Mouse (Mus musculus) E14TG2a.4 (cell line): ENCODE data around the gene Npc1l1.
A peak's percentile ranks its signal among the peaks of the same experiment; 100 is the strongest.

Experiments used
- H3K27me3 ChIP-seq: 2 replicates; pipeline ENCODE4 v1.6.1; 2014; ENCODE audit warnings: low read length, control low read depth; ENCODE audit not compliant: insufficient read depth
- H3K36me3 ChIP-seq: 2 replicates; pipeline ENCODE4 v1.6.1; 2014; ENCODE audit warnings: low read length, control low read depth; ENCODE audit not compliant: insufficient read depth
- H3K4me1 ChIP-seq: replicated peaks from 2 replicates; pipeline ENCODE4 v1.6.1; 2014; ENCODE audit warnings: low read depth, low read length, control low read depth
- H3K4me3 ChIP-seq: replicated peaks from 2 replicates; pipeline ENCODE4 v1.5.1; 2014; ENCODE audit warnings: mild to moderate bottlenecking, low read length
- H3K9me3 ChIP-seq: 2 replicates; pipeline ENCODE4 v1.6.1; 2014; ENCODE audit warnings: low read length, control low read depth
- CTCF ChIP-seq: conservative IDR thresholded peaks from 2 replicates; pipeline ENCODE4 v1.5.1; 2014; ENCODE audit warnings: low read length
- NANOG ChIP-seq: IDR thresholded peaks from 2 replicates; pipeline ENCODE4 v1.6.1; 2014; ENCODE audit warnings: borderline replicate concordance, low read length, mixed read lengths
- POU5F1 ChIP-seq: IDR thresholded peaks from 2 replicates; pipeline ENCODE4 v1.6.1; 2014; ENCODE audit warnings: low read length, borderline replicate concordance

The Npc1l1 gene

DNA sequence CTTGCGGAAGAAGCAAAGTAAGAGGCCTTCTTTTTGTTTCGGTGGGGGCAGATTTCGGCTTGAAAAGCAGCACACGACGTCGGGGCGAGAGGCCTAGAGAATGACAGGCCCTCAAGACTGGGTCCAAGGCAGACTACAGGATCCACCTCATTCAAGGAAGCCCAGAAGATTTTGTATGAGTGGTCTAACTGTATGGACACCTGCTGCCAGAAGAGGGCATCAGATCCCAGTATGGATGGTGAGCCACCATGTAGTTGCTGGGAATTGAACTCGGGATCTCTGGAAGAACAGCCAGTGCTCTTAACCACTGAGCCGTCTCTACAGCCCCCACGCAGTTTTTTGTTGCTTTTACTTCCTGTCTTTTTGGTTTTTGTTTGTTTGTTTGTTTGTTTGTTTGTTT, 7.8 kb downstream of the Npc1l1 start:
- peak; percentile 11; the same call in 1 of the 2 replicates for TF ChIP-seq CTCF
- no peak for TF ChIP-seq POU5F1
- peaks cover 11% of the 10 kb centered on the region; the same call in 1 of the 2 replicates for H3K4me1 ChIP-seq
- no peaks in the 10 kb centered on the region for H3K9me3 ChIP-seq
- no peaks in the 10 kb centered on the region for H3K36me3 ChIP-seq
- no peak overlapping the region for H3K4me3 ChIP-seq
- H3K27me3 ChIP-seq = peaks cover 21% of the 10 kb centered on the region

DNA sequence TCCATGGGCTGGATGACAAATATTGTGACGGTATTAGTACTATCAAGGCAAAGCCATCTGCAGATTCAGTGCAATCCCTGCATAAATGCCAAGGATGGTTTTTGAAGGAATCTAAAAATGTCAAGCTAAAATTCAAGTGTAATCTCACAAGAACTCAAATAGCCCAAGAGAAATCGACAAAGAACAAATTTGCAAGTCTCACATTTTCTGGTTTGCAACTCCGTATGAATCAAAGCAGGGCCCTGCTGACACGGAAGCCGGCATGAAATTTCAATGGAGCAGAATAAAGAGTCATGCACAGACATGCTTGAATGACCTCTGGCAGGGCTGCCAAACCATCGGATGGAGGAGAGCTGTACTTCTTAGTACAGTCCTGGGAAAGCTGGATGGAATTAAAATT, 10.0 kb downstream of the Npc1l1 start:
- Histone ChIP-seq H3K4me1 (peaks cover 7% of the 10 kb centered on the region; the same call in 1 of the 2 replicates), H3K36me3 (no peaks in the 10 kb centered on the region), H3K9me3 (no peaks in the 10 kb centered on the region), H3K27me3 (peaks cover 8% of the 10 kb centered on the region; the same call in 1 of the 2 replicates), H3K4me3 (no peak overlapping the region)
- TF ChIP-seq NANOG (no peak), POU5F1 (no peak), CTCF (no peak)

DNA sequence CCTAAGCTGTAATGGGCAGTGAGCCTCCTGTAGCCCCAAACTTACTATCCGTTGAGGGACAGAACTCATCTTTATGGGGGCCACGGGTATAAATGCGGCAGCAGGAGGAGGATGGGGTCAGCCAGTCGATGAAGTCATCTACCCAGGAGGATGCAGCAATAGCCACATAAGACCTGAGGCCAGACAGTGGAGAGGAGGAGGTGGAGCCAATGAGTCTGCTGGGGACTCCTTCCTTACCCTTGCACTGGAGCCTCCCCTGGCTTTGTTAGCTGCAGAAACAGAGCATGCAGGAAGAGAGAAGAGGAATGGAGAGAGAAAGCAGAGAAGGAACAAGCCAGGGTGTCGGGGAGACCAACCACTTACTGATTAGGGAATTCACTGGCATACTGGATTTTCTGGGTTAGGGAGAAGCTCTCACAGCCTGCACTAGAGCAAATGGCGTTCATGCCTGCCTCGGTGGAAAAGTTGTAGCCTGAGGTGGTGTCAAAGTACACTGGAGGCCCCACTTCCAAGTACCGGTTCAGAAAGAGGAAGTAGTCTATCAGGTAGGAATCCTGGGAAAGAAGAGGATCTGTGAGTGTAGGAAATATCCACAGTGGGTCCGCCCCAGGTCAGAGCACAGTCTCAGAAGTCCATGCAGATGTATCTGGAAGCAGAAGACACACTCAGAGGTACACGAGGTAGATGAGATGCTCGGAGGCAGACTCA, 11.6 kb downstream of the Npc1l1 start:
- no peak for TF ChIP-seq POU5F1

DNA sequence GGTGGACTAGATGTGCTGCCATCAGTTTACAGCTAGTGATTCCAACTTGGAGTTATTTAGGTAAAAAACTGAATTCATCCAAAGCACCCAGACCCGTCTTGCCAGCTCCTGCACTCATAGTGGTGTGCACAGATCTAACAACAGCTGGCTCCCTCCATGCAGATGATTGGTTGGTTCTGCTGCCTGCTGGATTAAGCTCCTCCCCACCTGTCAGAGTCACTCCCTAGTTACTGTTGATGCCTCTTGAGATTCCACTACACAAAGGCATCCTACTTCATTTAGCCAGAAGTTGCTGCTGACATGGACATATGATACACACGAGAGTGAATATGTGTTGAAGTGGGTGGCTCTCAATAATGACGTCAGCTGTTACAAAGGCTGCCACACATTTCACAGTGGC, 13.1 kb downstream of the Npc1l1 start:
- Histone ChIP-seq H3K4me1 (0 out of 2 replicates have a peak, but pooled peaks cover 3% of the 10 kb centered on the region), H3K27me3 (peaks cover 4% of the 10 kb centered on the region; the same call in 1 of the 2 replicates), H3K36me3 (no peaks in the 10 kb centered on the region), H3K4me3 (no peak overlapping the region), H3K9me3 (no peaks in the 10 kb centered on the region)
- TF ChIP-seq NANOG (no peak), CTCF (no peak), POU5F1 (no peak)

More for the DNA sequence above, 11.6 kb downstream of the Npc1l1 start:
- H3K4me3 ChIP-seq = no peak overlapping the region
- 0 out of 2 replicates have a peak, but pooled peaks cover 3% of the 10 kb centered on the region for H3K4me1 ChIP-seq
- H3K9me3 ChIP-seq = no peaks in the 10 kb centered on the region
- H3K27me3 ChIP-seq = peaks cover 4% of the 10 kb centered on the region; the same call in 1 of the 2 replicates
- no peaks in the 10 kb centered on the region for H3K36me3 ChIP-seq

DNA sequence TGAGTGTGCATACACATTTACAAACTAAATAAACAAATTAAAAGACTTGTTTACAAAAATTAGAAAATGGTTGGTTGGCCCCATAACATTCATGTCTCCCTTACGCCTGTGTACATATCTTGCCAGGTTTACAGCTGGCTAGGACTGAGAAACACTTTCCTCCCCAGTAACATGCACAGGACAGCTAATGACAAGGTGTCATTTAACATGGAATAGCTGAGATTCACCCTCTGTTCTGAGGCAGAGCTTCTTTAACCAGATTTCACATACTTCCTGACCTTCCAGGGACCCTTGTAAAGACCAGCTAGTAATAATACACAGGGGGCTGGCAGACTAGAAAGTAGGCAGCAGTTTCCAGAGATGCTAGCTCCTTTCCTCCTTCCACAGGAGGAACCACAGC, 21.8 kb downstream of the Npc1l1 start:
- 0 out of 2 replicates have a peak, but pooled peaks cover 5% of the 10 kb centered on the region for H3K27me3 ChIP-seq
- peaks cover 29% of the 10 kb centered on the region for H3K9me3 ChIP-seq
- H3K4me3 ChIP-seq = no peak overlapping the region
- TF ChIP-seq POU5F1 = no peak
- TF ChIP-seq CTCF = no peak
- TF ChIP-seq NANOG = no peak
- H3K36me3 ChIP-seq = no peaks in the 10 kb centered on the region
- H3K4me1 ChIP-seq = no peaks in the 10 kb centered on the region

DNA sequence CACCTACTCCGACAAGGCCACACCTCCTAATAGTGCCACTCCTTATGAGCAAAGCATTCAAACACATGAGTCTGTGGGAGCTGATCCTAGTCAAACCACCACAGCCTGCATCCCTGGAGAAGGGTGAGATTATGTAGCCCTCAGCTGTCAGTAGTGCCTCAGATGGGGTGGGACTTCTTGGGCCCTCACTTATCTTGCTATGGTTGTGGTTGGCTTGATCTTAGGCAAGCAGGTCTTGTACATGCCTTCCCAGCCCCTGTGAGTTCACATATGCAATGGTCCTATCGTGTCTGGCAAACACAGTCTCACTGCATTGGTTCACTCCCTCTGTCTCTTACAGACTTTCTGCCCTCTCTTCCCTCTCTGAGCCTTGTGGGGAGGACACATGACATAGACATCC, 22.9 kb downstream of the Npc1l1 start:
- no peaks in the 10 kb centered on the region for H3K4me1 ChIP-seq
- H3K9me3 ChIP-seq = peaks cover 29% of the 10 kb centered on the region
- no peak overlapping the region for H3K4me3 ChIP-seq
- TF ChIP-seq NANOG = no peak
- no peak for TF ChIP-seq POU5F1
- no peak for TF ChIP-seq CTCF
- no peaks in the 10 kb centered on the region for H3K36me3 ChIP-seq
- H3K27me3 ChIP-seq = 0 out of 2 replicates have a peak, but pooled peaks cover 5% of the 10 kb centered on the region

DNA sequence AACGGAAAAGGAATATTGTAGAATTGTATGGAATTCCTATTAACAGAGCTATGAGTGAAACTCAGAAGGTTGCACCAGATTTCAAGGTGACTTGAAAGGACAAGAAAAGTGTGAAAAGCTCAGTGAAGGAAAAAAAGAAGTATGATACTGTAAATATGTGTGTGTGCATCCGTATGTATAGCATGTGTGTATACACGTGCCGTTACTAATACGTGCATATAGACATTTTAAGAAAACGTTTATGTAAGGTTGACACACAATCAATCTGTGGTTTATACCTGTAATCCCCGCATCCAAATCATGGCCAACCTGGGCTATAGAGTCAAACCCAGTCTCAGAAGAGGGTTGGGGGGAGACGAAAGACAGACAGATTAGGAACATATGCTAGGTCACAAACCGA, 29.4 kb downstream of the Npc1l1 start:
- Histone ChIP-seq H3K4me1 (peaks cover 44% of the 10 kb centered on the region), H3K4me3 (peak overlapping the region; percentile 100), H3K36me3 (peaks cover 24% of the 10 kb centered on the region), H3K9me3 (peaks cover 2% of the 10 kb centered on the region; the same call in 1 of the 2 replicates), H3K27me3 (0 out of 2 replicates have a peak, but pooled peaks cover 3% of the 10 kb centered on the region)
- TF ChIP-seq CTCF (no peak), POU5F1 (no peak), NANOG (no peak)

DNA sequence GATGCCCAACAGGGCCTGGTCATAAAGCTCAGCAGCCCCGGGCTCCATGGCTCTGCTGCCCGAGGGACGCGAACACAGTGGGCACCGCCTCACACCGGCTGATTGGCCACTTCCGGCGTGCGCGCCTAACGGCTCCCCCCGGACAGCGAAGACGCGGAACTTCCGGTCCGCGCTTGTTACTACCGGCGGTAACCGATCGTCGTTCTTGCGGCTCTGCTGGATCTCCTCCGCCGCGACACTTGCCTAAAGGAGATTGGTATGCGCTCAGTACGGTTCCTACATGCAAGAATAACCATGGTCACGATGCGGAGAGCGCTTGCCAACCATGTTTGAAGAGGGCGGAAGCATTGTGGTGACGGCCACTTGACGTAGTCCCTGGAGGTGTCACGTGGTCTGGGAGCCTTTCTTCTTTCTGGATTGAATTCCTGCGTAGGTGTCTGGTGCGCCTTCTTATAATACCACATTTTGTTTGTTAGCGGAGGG, 29.8 kb downstream of the Npc1l1 start, which contains the start of gene Nudcd3:
TSS of gene Nudcd3 (minus strand) at position 329 of the 483 bp plus-strand sequence.
- Histone ChIP-seq H3K4me3 (peak within 1 kb of the TSS; percentile 100), H3K4me1 (peaks cover 47% of the 10 kb centered on the region), H3K9me3 (no peaks in the 10 kb centered on the region), H3K36me3 (peaks cover 24% of the 10 kb centered on the region), H3K27me3 (no peaks in the 10 kb centered on the region)
- TF ChIP-seq POU5F1 = no peak
- peak; percentile 63 for TF ChIP-seq NANOG
- no peak for TF ChIP-seq CTCF
